Mouse (Mus musculus) liver, embryonic 11.5 days (tissue): ENCODE data around the gene Fasl. TPM values are rescaled to one million over a fixed set of nuclear protein-coding genes. Genes with fewer than 3 reads are reported as not detected.

ENCODE experiments used
- ATAC-seq: fragments of 200-750 bp; cut with Nextera tagmentation; replicated peaks from 2 replicates; pipeline ENCODE4 v1.8.0; 2017; ENCODE audit warnings: moderate number of reproducible peaks, mild to moderate bottlenecking, moderate TSS enrichment, moderate library complexity; ENCODE audit not compliant: low FRiP score
- DNase-seq: peaks from one replicate; pipeline ENCODE4 v3.0.0-alpha.2; 2017; ENCODE audit warnings: low spot score
- H3K27ac ChIP-seq: fragments of 300-500 bp; sonication (generic); 2 replicates; pipeline ENCODE4 v1.5.1; 2014; ENCODE audit warnings: mild to moderate bottlenecking, low read depth, low read length, control low read depth
- H3K27me3 ChIP-seq: fragments of 300-500 bp; sonication (generic); replicated peaks from 2 replicates; pipeline ENCODE4 v1.6.1; 2014; ENCODE audit warnings: low read length, mixed read lengths; ENCODE audit not compliant: control insufficient read depth, insufficient read depth
- H3K36me3 ChIP-seq: fragments of 300-500 bp; sonication (generic); 2 replicates; pipeline ENCODE4 v1.6.1; 2014; ENCODE audit warnings: mild to moderate bottlenecking, low read length, moderate library complexity, mixed read lengths; ENCODE audit not compliant: control insufficient read depth, insufficient read depth
- H3K4me1 ChIP-seq: fragments of 300-500 bp; sonication (generic); replicated peaks from 2 replicates; pipeline ENCODE4 v1.6.1; 2014; ENCODE audit warnings: low read length, mixed read lengths; ENCODE audit not compliant: control insufficient read depth, insufficient read depth
- H3K4me2 ChIP-seq: fragments of 300-500 bp; sonication (generic); 2 replicates; pipeline ENCODE4 v1.6.1; 2014; ENCODE audit warnings: mild to moderate bottlenecking, control low read depth, moderate library complexity
- H3K4me3 ChIP-seq: fragments of 300-500 bp; sonication (generic); 2 replicates; pipeline ENCODE4 v1.5.1; 2014; ENCODE audit warnings: low read depth, low read length, control low read depth
- H3K9ac ChIP-seq: fragments of 300-500 bp; sonication (generic); 2 replicates; pipeline ENCODE4 v1.6.1; 2014; ENCODE audit warnings: low read depth, low read length, control low read depth
- H3K9me3 ChIP-seq: fragments of 300-500 bp; sonication (generic); 2 replicates; pipeline ENCODE4 v1.6.1; 2016; ENCODE audit warnings: low read length, inconsistent platforms, mixed read lengths; ENCODE audit not compliant: control insufficient read depth
- WGBS: fragments of 180-500 bp; shearing (Covaris S2); extraction: QIAGEN DNeasy Blood & Tissue Kit; methylation state at CpG from one replicate; pipeline ENCODE4 v1.1.7; 2014; 5-methylcytosine and 5-hydroxymethylcytosine counted together
- polyA plus RNA-seq: library from polyadenylated mRNA; unstranded; fragments of >200 nt; fragmentation: Nextera tagmentation; extraction: Ambion mirVana; gene quantifications from 2 replicates; pipeline ENCODE4 v1.2.1, GENCODE M21; 2014

Fasl gene
- polyA plus RNA-seq, 1 experiment from 2014 or later = not detected

DNA sequence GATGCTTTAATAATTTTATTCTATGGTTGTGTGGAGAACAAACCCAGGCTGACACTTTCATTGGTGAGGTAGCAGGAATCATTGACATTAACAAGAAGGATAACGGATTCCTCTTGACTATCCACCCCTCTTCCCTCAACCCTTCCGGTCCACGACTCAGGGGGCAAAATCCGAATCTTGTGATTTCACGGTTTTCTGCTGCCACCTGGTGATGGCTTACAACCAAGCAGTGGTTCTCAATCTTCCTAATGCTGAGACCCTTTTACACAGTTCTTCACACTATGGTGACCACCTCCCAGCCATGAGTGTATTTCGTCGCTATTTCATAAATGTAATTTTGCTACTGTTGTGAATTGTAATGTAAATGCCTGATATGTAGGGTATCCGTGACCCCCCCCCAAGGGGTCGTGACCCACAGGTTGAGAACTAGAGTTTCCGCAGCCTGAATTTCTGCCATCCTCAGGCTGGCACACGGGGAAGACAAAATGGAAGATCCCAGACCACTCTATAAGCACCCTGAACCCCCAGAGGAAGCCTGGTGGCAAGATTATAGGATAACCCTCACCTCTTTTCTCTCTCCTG is 52.7 kb downstream of the Fasl start:
- no peak for DNase-seq
- 51% methylated on average over 11 of the region's 11 CpGs for WGBS
- Histone ChIP-seq H3K4me1 (no peaks in the 10 kb centered on the region), H3K9ac (no peak overlapping the region), H3K4me2 (peak overlapping the region; percentile 56), H3K27me3 (no peaks in the 10 kb centered on the region; the same call in 1 of the 2 replicates), H3K4me3 (no peak overlapping the region), H3K27ac (no peak overlapping the region), H3K36me3 (no peaks in the 10 kb centered on the region), H3K9me3 (no peaks in the 10 kb centered on the region)
- 0 out of 2 replicates have a peak, but pooled peaks have one; percentile 29 for ATAC-seq

DNA sequence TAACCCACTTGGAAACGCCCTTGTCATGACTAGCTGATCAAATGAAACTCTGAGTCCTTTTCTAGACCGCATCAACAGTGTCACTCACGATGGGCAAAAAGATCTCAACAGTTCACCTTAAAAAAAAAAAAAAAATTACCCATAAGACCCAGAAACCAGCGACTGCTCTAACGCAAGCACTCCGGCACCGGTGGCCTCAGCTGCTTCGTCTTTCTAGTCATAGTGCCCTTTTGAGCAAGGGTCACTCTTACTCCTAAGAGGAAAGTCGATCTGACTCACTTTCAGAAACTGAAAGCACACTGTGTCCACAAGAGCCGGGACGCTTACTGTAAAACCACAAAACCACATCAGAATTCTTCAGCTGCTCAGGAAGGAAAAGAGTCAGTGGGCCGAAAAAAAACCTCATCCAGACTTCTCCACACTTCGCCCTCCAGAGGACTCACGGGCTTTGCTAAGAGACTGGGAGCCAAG is 53.5 kb downstream of the Fasl start:
- Histone ChIP-seq H3K9me3 (no peaks in the 10 kb centered on the region), H3K9ac (no peak overlapping the region), H3K27me3 (no peaks in the 10 kb centered on the region; the same call in 1 of the 2 replicates), H3K4me2 (peak overlapping the region; percentile 56), H3K27ac (no peak overlapping the region), H3K36me3 (no peaks in the 10 kb centered on the region), H3K4me3 (no peak overlapping the region; the same call in 1 of the 2 replicates), H3K4me1 (no peaks in the 10 kb centered on the region)
- 37% methylated on average over 14 of the region's 14 CpGs for WGBS
- DNase-seq = no peak
- ATAC-seq = no peak

DNA sequence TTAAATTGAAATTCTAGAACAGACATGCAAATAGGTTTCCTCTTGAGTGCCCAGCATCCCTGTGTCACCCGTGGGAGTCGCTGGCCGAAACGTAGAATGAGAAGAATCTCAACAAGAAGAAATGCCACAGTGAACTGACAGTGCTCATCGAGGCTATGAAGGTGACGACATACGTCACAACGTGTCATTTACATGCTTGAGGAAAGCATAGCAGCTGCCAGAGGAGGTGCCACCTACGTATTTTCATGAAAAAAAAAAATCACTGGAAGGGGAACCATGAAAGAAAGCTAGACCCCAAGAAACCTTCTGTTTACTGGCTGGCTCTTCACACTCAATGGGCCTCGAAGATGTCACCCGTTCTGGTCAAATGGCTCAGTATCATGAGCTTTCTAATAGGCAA is 54.0 kb downstream of the Fasl start:
- no peak for ATAC-seq
- H3K27me3 ChIP-seq = no peaks in the 10 kb centered on the region; the same call in 1 of the 2 replicates
- no peaks in the 10 kb centered on the region for H3K9me3 ChIP-seq
- H3K36me3 ChIP-seq = no peaks in the 10 kb centered on the region
- WGBS = 79% methylated on average over 11 of the region's 11 CpGs
- H3K4me3 ChIP-seq = no peak overlapping the region
- H3K4me2 ChIP-seq = peak overlapping the region; percentile 56
- H3K4me1 ChIP-seq = no peaks in the 10 kb centered on the region
- H3K9ac ChIP-seq = no peak overlapping the region
- DNase-seq = no peak
- no peak overlapping the region for H3K27ac ChIP-seq

Other genes with a start within 250 kb of the Fasl start
- gene Suco, start 88.2 kb upstream of the Fasl start, polyA plus RNA-seq = 16.7 and 22.3 TPM in 2 replicates
- 22.8 and 25.0 TPM in 2 replicates for gene Pigc, start 180.7 kb upstream of the Fasl start, polyA plus RNA-seq
- gene 4930558K02Rik, start 191.1 kb upstream of the Fasl start, polyA plus RNA-seq = not detected in 2 replicates